Mouse (Mus musculus): ENCODE data around the gene Vegfa. TPM values are rescaled to one million over a fixed set of nuclear protein-coding genes. Genes with fewer than 3 reads are reported as not detected.

Gene Vegfa
- total RNA-seq, 2 experiments from 2014 or later: 192 to 209 TPM

- DNase-seq: no peak
These were observed 17.4 kb upstream of the Vegfa start for GRCm38 (mm10) chr17:46049567-46049966.

GRCm38 (mm10) chr17:46048184-46048583 lies 16.0 kb upstream of the Vegfa start:
- no peak for DNase-seq

- no peak for DNase-seq
These were observed 13.6 kb upstream of the Vegfa start for GRCm38 (mm10) chr17:46045742-46046141.

- DNase-seq: no peak
These were observed 12.8 kb upstream of the Vegfa start for GRCm38 (mm10) chr17:46044953-46045352.

GRCm38 (mm10) chr17:46042158-46042557 lies 10.0 kb upstream of the Vegfa start:
- DNase-seq: no peak

- DNase-seq: no peak
These were observed 9.5 kb upstream of the Vegfa start for GRCm38 (mm10) chr17:46041679-46042078.

- peak; percentile 55 for DNase-seq
These were observed 9.1 kb upstream of the Vegfa start for GRCm38 (mm10) chr17:46041223-46041622.

- no peak for DNase-seq
These were observed 8.4 kb upstream of the Vegfa start for GRCm38 (mm10) chr17:46040561-46040960.

GRCm38 (mm10) chr17:46038906-46039305 lies 6.7 kb upstream of the Vegfa start:
- DNase-seq: no peak

- no peak for DNase-seq
These were observed 4.2 kb upstream of the Vegfa start for GRCm38 (mm10) chr17:46036400-46036799.

GRCm38 (mm10) chr17:46034110-46034509 lies 1.9 kb upstream of the Vegfa start:
- DNase-seq: no peak

- DNase-seq: peak; percentile 56
These were observed 1.4 kb upstream of the Vegfa start for GRCm38 (mm10) chr17:46033607-46034006.

- DNase-seq: no peak
These were observed 953 bp upstream of the Vegfa start for GRCm38 (mm10) chr17:46033122-46033521.

- peak; percentile 83 for DNase-seq
These were observed 453 bp downstream of the Vegfa start for GRCm38 (mm10) chr17:46031621-46032211.

- DNase-seq: peak; percentile 87
These were observed 1.2 kb downstream of the Vegfa start for GRCm38 (mm10) chr17:46030731-46031620.

GRCm38 (mm10) chr17:46030323-46030730 lies 1.8 kb downstream of the Vegfa start:
- peak; percentile 71 for DNase-seq

- peak; percentile 43 for DNase-seq
These were observed 2.5 kb downstream of the Vegfa start for GRCm38 (mm10) chr17:46029554-46030207.

GRCm38 (mm10) chr17:46029052-46029553 lies 3.1 kb downstream of the Vegfa start:
- DNase-seq: peak; percentile 36

- peak; percentile 54 for DNase-seq
These were observed 3.7 kb downstream of the Vegfa start for GRCm38 (mm10) chr17:46028210-46029051.

- DNase-seq: peak; percentile 87
These were observed 4.9 kb downstream of the Vegfa start for GRCm38 (mm10) chr17:46027066-46027917.

Data from heart, postnatal 4 days (tissue).